Mouse (Mus musculus) forebrain, embryonic 14.5 days (tissue): ENCODE results near the gene Pigyl. TPM values are rescaled to one million over a fixed set of nuclear protein-coding genes. Genes with fewer than 3 reads are reported as not detected.

Experiments
- ATAC-seq: fragments of 200-750 bp; cut with Nextera tagmentation; 2 replicates; pipeline ENCODE4 v1.8.0; 2017; ENCODE audit warnings: mild to moderate bottlenecking, moderate library complexity
- DNase-seq: peaks from one replicate; pipeline ENCODE4 v3.0.0-alpha.2; 2015; ENCODE audit warnings: low spot score
- H3K27ac ChIP-seq: fragments of 300-500 bp; sonication (generic); 2 replicates; pipeline ENCODE4 v1.5.1; 2014; ENCODE audit warnings: low read depth, mild to moderate bottlenecking, control low read depth, low read length, moderate library complexity
- H3K27me3 ChIP-seq: fragments of 300-500 bp; sonication (generic); replicated peaks from 2 replicates; pipeline ENCODE4 v1.6.1; 2014; ENCODE audit warnings: low read length, control low read depth, mixed read lengths; ENCODE audit not compliant: control insufficient read depth, insufficient read depth
- H3K36me3 ChIP-seq: fragments of 300-500 bp; sonication (generic); 2 replicates; pipeline ENCODE4 v1.6.1; 2014; ENCODE audit warnings: low read length, control low read depth; ENCODE audit not compliant: control insufficient read depth, insufficient read depth
- H3K4me1 ChIP-seq: fragments of 300-500 bp; sonication (generic); 2 replicates; pipeline ENCODE4 v1.6.1; 2014; ENCODE audit warnings: antibody characterized with exemption, low read length, control low read depth; ENCODE audit not compliant: control insufficient read depth, insufficient read depth
- H3K4me2 ChIP-seq: fragments of 300-500 bp; sonication (generic); 2 replicates; pipeline ENCODE4 v1.6.1; 2014; ENCODE audit warnings: mild to moderate bottlenecking, control low read depth, low read length
- H3K4me3 ChIP-seq: fragments of 300-500 bp; sonication (generic); 2 replicates; pipeline ENCODE4 v1.5.1; 2014; ENCODE audit warnings: low read depth, low read length, control low read depth
- H3K9ac ChIP-seq: fragments of 300-500 bp; sonication (generic); 2 replicates; pipeline ENCODE4 v1.6.1; 2014; ENCODE audit warnings: mild to moderate bottlenecking, low read length, control low read depth, moderate library complexity
- H3K9me3 ChIP-seq: fragments of 300-500 bp; sonication (generic); replicated peaks from 2 replicates; pipeline ENCODE4 v1.6.1; 2016; ENCODE audit warnings: low read length, control low read depth, mixed read lengths; ENCODE audit not compliant: control insufficient read depth
- WGBS: fragments of 180-500 bp; shearing (Covaris S2); extraction: QIAGEN DNeasy Blood & Tissue Kit; methylation state at CpG from one replicate; pipeline ENCODE4 v1.1.7; 2014; 5-methylcytosine and 5-hydroxymethylcytosine counted together
- polyA plus RNA-seq: library from polyadenylated mRNA; unstranded; fragments of >200 nt; fragmentation: Nextera tagmentation; extraction: Ambion mirVana; gene quantifications from 2 replicates; pipeline ENCODE4 v1.2.1, GENCODE M21; 2014

Pigyl gene
- polyA plus RNA-seq, 1 experiment from 2014 or later: 109 TPM

DNA sequence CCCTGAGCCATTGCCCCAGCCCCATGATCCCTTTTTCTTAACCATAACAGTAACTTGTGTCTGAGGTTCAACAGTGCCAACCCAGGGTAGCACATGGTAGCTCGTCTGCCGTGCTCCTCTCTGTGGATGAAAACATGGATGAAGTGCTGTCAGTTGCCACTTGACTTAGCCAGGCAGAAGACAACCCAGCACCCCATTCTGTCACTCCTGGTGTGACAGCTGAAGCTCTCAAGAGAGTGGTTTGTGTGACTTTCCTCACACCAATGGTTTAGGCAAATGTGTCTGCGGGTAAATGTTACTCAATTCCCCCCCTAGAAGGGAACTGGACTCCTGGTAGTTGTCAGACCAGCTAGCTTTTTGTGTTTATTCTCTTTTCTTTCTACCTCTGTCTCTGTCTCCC lies 34.6 kb upstream of the Pigyl start:
- H3K27ac ChIP-seq: no peak overlapping the region
- ATAC-seq (no peak), DNase-seq (no peak)
- H3K36me3 ChIP-seq: no peaks in the 10 kb centered on the region
- H3K4me1 ChIP-seq: peaks cover 4% of the 10 kb centered on the region; the same call in 1 of the 2 replicates
- WGBS: 83% methylated on average over 3 of the region's 3 CpGs
- no peaks in the 10 kb centered on the region for H3K9me3 ChIP-seq
- H3K27me3 ChIP-seq: no peaks in the 10 kb centered on the region
- H3K9ac ChIP-seq: no peak overlapping the region
- H3K4me3 ChIP-seq: no peak overlapping the region
- no peak overlapping the region for H3K4me2 ChIP-seq

DNA sequence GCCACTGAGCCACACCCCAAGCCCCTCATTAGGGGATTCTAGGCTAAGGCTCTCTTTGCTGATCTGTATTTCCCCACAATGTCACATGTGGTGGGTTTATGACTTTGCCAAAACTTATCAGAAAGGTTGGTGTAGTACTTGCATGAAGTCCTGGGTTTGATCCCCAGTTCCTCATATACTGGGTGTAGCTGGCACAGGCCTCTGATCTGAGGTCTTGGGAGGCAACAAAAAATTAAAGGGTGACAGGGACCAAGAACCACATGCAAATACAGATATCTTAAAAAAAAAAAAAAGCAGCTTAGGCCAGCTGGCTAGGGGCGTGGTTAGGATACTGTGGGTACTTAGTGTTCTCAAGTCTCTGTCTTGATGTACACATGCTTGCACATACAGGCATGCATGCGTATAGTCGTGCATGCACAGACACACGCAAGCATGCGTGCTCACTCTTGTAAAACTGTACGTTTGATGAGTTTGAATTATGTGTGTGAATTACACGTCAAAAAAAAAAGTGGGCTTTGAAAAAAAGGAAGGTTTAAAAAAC lies 33.5 kb upstream of the Pigyl start:
- no peak for DNase-seq
- Histone ChIP-seq H3K9ac (no peak overlapping the region), H3K4me1 (no peaks in the 10 kb centered on the region), H3K36me3 (no peaks in the 10 kb centered on the region), H3K9me3 (no peaks in the 10 kb centered on the region), H3K4me2 (no peak overlapping the region), H3K27me3 (no peaks in the 10 kb centered on the region), H3K27ac (no peak overlapping the region), H3K4me3 (no peak overlapping the region)
- no peak for ATAC-seq
- 88% methylated on average over 7 of the region's 7 CpGs for WGBS

DNA sequence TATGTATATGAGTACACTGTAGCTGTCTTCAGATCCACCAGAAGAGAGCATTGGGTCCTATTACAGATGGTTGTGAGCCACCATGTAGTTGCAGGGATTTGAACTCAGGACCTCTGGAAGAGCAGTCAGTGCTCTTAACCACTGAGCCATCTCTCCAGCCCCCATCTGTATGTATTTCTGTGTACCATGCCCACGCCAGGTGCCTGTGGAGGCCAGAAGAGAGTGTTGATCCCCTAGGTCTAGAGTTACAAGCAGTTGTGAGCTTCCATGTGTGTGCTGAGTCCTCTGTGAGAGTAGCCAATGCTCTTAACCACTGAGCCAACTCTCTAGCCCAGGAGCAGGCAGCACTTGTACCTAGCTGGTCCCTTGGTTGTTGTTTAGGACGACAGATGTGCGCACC lies 32.5 kb upstream of the Pigyl start:
- no peak for ATAC-seq
- H3K36me3 ChIP-seq: no peaks in the 10 kb centered on the region
- H3K4me1 ChIP-seq: no peaks in the 10 kb centered on the region
- DNase-seq: no peak
- no peaks in the 10 kb centered on the region for H3K9me3 ChIP-seq
- H3K4me2 ChIP-seq: no peak overlapping the region
- WGBS: 89% methylated on average over 3 of the region's 3 CpGs
- no peak overlapping the region for H3K4me3 ChIP-seq
- no peak overlapping the region for H3K27ac ChIP-seq
- H3K27me3 ChIP-seq: no peaks in the 10 kb centered on the region
- no peak overlapping the region for H3K9ac ChIP-seq

DNA sequence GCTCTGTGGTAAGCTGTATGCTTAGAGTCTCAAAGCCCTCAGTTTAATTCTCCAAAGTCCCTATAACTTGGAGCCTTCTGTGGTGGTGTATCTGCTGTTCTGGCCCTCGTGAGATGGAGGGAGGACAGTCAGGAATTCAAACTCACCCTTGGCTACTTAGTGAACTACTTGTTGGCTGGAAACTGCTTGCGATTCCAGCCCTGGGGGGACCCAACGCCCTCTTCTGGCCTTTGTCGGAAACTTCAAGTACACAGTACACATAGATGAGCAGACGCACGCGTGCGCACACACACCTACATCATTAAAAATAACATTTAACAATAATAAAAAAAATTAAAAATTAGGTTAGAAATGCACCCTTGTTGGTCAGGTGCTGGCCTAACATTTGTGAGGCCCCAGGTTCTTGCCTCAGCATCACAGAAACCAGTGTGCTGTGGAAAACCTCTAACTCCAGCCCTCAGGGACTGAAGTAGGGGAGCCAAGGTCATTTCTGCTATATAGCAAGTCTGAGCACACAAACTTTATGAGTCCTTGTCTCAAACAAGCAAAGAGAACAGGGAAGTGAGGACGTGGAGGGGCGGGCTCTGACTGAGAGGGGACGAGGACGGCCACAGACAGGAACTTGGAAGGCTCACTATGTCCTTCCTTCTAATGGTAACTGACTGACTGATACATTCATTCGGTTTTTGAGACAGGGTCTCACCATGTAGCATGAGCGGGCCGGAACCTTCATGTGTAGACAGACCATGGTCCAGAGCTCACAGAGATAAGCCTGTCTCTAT lies 31.2 kb upstream of the Pigyl start:
- Histone ChIP-seq H3K9ac (no peak overlapping the region), H3K4me1 (no peaks in the 10 kb centered on the region), H3K4me3 (no peak overlapping the region), H3K27ac (no peak overlapping the region), H3K4me2 (no peak overlapping the region), H3K36me3 (no peaks in the 10 kb centered on the region), H3K9me3 (no peaks in the 10 kb centered on the region), H3K27me3 (0 out of 2 replicates have a peak, but pooled peaks cover under 1% of the 10 kb centered on the region)
- no peak for DNase-seq
- ATAC-seq: no peak
- WGBS: 93% methylated on average over 15 of the region's 15 CpGs

DNA sequence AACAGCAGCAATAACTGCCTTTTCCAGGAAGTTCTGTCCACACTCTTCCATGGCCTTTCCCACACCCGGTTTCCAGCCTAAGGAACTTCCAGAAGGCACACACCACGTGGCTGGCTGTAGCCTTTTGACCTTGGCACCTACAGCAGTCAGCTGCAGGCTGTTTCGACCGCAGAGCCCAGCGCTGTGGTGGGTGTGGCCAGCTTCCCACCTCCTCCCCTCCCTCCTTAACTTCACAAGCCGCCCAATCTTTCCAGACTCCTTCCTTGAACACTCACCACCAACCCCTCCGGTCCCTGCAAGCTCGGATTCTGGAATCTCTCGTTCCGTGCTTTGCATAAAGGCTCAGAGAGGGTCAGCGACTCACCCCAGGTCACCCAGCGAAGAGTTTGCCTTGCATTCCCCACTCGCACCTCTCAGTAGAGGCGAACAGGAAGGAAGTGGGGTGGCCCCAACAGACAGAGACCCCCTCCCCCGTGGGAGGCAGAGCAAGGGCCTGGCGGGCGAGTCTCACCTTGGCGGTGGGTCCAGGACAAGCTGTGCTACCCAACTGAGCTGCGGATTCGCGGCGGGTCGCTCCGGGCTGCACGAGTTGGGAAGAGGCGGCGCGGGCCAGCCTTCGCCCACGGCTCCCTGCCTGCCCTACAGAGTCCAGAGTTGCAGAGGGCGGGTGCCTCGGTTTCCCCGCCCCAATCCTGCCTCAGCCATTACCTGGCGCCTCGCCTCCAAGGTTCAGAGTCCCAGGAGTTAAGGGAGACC lies 25.2 kb upstream of the Pigyl start:
- 2% methylated on average over 35 of the region's 35 CpGs for WGBS
- Histone ChIP-seq H3K36me3 (no peaks in the 10 kb centered on the region), H3K4me2 (peak overlapping the region; percentile 23; the same call in 1 of the 2 replicates), H3K4me3 (no peak overlapping the region), H3K27me3 (peaks cover 15% of the 10 kb centered on the region; the same call in 1 of the 2 replicates), H3K9me3 (no peaks in the 10 kb centered on the region), H3K4me1 (no peaks in the 10 kb centered on the region), H3K27ac (no peak overlapping the region), H3K9ac (no peak overlapping the region)
- DNase-seq: no peak
- ATAC-seq: no peak

DNA sequence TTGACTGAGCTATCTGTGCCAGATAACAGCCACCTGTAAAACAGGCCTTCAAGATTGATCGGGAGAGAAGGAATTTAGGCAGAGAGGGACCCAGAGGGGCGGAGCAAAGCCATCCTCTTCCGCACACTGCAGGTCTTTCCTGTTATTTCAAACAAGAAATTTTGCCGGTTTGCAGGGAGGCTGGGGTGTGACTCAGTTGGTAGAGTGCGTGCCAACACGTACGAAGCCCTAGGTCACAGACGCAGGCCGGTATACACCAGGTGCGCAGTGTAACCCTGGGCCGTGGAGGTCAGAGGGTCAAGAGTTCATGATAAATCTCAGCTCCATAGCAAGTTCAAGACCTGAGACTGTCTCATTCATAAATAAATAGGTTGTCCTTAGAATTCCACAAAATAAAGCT lies 24.4 kb upstream of the Pigyl start:
- H3K27me3 ChIP-seq: peaks cover 15% of the 10 kb centered on the region; the same call in 1 of the 2 replicates
- 56% methylated on average over 11 of the region's 11 CpGs for WGBS
- H3K27ac ChIP-seq: no peak overlapping the region
- H3K4me1 ChIP-seq: no peaks in the 10 kb centered on the region
- DNase-seq: no peak
- no peak overlapping the region; the same call in 1 of the 2 replicates for H3K4me2 ChIP-seq
- H3K36me3 ChIP-seq: no peaks in the 10 kb centered on the region
- ATAC-seq: no peak
- no peaks in the 10 kb centered on the region for H3K9me3 ChIP-seq
- H3K9ac ChIP-seq: no peak overlapping the region
- no peak overlapping the region for H3K4me3 ChIP-seq

DNA sequence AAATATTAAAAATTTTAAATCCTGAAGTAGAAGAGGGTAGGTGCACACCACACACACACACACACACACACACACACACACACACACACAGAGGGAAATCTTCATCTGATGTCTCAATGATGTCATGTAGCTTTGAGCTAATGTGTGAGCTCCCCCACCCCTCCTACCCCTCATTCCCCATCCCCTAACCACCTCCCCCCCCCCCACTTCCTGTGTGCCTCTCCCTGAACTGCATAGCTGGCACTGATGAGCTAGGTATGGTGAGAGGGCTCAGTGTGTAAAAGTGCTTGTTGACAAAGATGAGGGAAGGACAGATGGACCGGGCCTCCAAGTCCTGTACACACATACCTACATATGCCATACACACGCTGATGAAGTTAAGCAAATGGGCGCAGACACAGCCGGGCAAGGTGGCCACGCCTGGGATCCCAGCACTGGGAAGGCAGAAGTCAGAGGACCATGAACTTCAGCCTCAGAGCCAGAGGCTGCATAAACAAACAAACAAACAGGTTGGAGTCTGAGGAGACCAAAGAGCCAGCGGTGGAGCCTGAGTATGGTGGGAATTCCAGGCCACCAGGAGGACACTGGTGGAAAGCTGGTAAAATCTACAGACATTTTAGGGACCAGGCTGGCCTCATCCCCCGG lies 22.3 kb upstream of the Pigyl start:
- 91% methylated on average over 7 of the region's 7 CpGs for WGBS
- no peak overlapping the region for H3K4me2 ChIP-seq
- no peaks in the 10 kb centered on the region for H3K9me3 ChIP-seq
- H3K36me3 ChIP-seq: no peaks in the 10 kb centered on the region
- H3K27ac ChIP-seq: no peak overlapping the region
- DNase-seq: no peak
- peaks cover 15% of the 10 kb centered on the region; the same call in 1 of the 2 replicates for H3K27me3 ChIP-seq
- no peak overlapping the region for H3K9ac ChIP-seq
- no peak overlapping the region for H3K4me3 ChIP-seq
- H3K4me1 ChIP-seq: no peaks in the 10 kb centered on the region
- ATAC-seq: no peak

DNA sequence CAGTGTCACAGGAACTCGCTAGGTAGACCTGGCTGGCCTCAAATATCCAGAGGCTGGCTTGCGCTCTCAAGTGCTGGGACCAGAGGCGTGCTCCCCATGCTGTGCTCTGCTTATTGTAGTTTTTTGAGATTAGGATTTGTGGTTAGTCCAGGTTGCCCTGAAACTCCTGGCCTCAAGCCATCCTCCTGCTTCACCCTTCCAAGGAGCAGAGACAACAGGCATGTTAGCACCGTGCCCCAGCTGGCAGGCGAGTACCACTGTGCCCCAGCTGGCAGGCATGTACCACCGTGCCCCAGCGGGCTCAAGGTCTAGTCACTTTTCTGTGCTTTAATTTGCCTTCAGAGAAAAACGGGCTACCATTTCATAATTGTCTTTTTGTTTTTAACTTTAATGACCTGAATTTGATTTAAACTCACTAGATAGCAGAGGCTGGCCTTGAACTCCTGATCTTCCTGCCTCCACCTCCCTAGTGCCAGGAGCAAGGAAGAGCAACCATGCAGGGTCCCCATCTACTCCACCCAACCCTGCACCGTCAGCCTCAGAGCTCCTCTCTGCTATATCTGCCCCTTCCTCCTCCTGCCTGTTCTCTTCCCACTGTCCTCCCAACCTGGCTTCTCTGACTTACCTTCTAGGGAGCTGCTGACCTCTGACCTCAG lies 21.5 kb upstream of the Pigyl start:
- H3K36me3 ChIP-seq: no peaks in the 10 kb centered on the region
- no peak for ATAC-seq
- no peak overlapping the region for H3K27ac ChIP-seq
- H3K27me3 ChIP-seq: peaks cover 15% of the 10 kb centered on the region; the same call in 1 of the 2 replicates
- H3K4me1 ChIP-seq: no peaks in the 10 kb centered on the region
- no peak overlapping the region for H3K4me2 ChIP-seq
- H3K9ac ChIP-seq: no peak overlapping the region
- no peak overlapping the region for H3K4me3 ChIP-seq
- DNase-seq: no peak
- no peaks in the 10 kb centered on the region for H3K9me3 ChIP-seq
- 73% methylated on average over 9 of the region's 9 CpGs for WGBS
